Mouse (Mus musculus) embryonic stem cell, embryonic (primary cell): ENCODE data around the gene Msi1.

ENCODE experiments used
- CTCF ChIA-PET, 4 experiments: fragments of 300-600 bp in 2 of 4; fragments of 350-600 bp in 2 of 4; sonication (Branson Sonifier 250); formaldehyde crosslinking; loops; one replicate each; lab custom pipeline; 2022; ENCODE audit warnings: inconsistent platforms in 2 of 4; lab: Charles Lee
- POLR2A ChIA-PET, 4 experiments: fragments of 300-600 bp in 2 of 4; fragments of 350-600 bp in 2 of 4; sonication (Branson Sonifier 250); formaldehyde crosslinking; loops; one replicate each; lab custom pipeline; 2022; ENCODE audit warnings: antibody characterized with exemption in 4 of 4, inconsistent platforms in 1 of 4; lab: Charles Lee

Gene Msi1

DNA sequence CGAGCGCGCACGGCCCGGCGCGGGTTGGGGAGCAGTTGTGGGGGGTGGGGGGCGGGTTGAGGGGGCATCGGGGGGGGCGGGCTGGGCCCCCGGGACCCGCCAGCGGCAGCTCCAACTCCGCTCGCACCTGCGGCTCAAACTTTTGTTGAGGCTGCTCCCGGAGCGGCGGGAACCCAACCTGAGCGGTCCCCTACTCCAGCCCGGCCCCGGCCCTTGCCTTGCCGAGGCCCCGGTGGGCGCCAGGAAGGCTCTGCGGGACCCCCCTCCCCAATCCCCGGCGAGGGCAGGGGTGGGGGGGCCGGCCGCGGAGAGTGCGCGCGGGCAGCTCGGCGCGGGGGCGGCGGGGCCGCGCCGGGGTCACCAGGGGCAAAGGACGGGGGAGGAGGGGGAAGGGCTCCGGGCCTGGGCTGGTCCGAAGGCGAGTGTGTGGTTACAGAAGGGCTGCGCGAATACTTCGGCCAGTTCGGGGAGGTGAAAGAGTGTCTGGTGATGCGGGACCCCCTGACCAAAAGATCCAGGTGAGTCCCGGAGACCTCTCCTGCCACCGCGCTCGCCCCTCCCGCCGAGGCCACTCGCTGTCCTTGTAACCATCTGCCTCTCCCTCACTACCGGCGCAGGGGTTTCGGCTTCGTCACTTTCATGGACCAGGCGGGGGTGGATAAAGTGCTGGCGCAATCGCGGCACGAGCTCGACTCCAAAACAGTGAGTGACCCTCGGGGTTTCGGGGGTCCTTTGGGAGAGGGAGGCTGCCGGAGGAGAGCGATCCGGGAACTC, 975 bp downstream of the Msi1 start:
- CTCF ChIA-PET, result interaction anchor here in 3 of 4 experiments (0.6 to 2.5 kb wide), 12 partner anchors 10 to 264 kb away, joined by 3 to 17 read pairs (median 4); partner anchors contain the start of gene Sirt4 (in 1 of the 3)
- POLR2A ChIA-PET, result interaction anchor here (0.6 to 4.0 kb wide), 18 partner anchors 10 to 248 kb away, joined by 3 to 24 read pairs (median 4); no protein-coding TSS in a partner anchor

DNA sequence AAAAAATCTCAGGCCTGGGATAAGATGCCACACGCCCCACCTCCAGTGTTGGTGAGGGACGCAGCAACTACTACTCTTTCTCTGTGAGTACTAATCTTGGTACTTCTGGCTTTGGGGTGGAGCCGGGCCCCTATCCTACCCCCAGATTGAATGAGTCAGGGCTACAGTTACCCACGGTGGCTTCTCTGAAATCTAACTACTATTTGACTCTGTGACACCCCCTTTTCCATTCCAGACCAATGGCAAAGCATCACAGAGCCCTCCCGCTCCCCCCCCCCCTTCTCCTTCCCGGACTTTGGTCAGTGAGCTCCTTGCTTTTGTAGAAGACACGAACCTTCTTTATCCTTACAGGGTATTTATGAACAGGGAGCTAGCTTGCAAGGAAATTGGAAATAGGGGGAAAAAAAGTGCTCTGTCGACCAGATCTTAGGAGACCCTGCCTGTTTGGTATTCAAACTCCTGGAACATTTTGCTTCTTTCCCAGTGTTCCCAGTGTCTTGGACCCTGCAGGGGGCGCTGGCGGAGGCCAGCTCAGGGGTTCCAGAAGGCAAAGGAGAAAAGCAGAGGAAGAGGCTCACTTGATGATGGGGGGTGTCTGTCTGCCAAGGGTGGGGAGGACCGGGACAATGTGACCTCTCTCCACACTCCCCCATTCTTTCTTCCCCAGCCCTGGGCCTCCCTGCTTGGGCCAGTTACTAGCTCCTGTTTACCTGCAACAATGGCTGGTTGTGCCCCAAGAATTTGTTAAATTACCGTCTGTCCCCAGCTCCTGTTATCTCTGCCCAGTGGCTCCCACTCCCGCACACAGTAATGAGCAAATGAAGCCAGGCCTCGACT, 1.9 kb downstream of the Msi1 start:
- ChIA-PET POLR2A (interaction anchor here in 3 of 4 experiments (0.6 to 4.2 kb wide), 39 partner anchors 9 to 264 kb away, joined by 3 to 25 read pairs (median 4); partner anchors contain the start of gene Dynll1 (in 1 of the 3)), CTCF (interaction anchor here (0.6 to 2.5 kb wide), 31 partner anchors 9 to 1144 kb away, joined by 3 to 17 read pairs (median 4); partner anchors contain the start of gene Sirt4 (in 1 of the 4))

DNA sequence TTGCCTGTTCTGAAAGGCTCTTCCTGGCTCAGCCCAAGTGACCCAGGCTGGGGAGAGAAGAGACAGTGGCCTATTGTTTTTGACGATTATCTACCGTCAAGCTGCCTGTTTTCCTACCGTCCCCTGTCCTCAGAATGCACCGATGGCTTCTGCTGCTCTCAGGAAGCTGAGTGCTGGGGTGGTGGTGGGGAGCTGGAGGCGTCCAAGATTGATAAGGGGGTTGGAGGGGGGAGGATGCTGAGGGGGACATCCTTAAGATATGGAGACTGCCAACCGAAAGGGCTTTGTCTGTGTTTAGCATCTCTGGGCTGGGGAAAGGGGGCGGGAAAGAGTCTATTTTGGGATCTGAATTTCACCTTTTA, 2.5 kb downstream of the Msi1 start:
- POLR2A ChIA-PET, result interaction anchor here in 3 of 4 experiments (0.6 to 4.2 kb wide), 30 partner anchors 9 to 136 kb away, joined by 3 to 25 read pairs (median 4); partner anchors contain the start of gene Dynll1 (in 1 of the 3)
- CTCF ChIA-PET, result interaction anchor here (0.6 to 2.5 kb wide), 22 partner anchors 9 to 183 kb away, joined by 3 to 17 read pairs (median 5); partner anchors contain the start of gene Sirt4 (in 1 of the 4)

DNA sequence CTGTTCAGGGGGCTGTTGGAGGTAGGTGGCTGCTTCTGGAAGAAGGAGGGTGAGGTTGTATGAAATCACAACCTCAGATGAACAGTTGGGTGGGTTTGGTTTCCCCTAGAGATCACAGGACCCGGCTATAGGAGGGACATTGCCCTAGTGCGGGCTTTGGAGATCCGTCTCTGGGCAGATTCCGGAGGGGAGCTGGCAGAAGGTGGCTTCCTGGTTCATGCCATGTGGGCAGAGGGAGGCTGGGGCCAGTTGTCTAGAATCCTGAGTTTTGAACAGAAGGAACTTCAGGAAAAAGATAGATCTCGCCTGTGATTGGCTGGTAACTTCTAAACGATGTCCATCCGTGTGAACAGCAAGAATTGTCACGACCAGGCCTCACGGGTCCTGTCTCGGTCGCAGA, 3.0 kb downstream of the Msi1 start:
- POLR2A ChIA-PET, result interaction anchor here in 3 of 4 experiments (0.6 to 4.2 kb wide), 14 partner anchors 8 to 160 kb away, joined by 3 to 25 read pairs (median 5); no protein-coding TSS in a partner anchor
- CTCF ChIA-PET, result interaction anchor here (0.6 to 2.5 kb wide), 9 partner anchors 8 to 74 kb away, joined by 3 to 17 read pairs (median 5); no protein-coding TSS in a partner anchor

DNA sequence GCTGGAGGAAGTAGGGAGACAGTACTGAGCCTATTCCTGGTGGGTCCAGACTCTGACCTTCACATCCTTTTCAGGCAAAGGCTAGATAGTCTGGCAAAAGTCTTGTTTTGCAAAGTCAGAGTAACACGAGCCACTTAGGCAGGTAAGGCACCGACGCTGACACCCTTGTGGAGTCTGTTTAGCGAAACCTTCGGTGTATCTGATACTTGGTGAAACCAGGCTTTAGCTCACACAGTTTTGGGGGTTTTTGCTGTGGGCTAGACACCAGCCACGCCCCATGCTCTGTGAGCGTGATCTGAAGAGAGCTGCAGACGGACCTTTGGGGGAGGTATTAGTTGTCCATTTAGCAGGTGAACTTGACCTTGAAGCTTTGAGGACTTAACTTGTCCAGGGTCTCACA, 3.8 kb downstream of the Msi1 start:
- CTCF ChIA-PET, result interaction anchor here (0.5 to 1.4 kb wide), 8 partner anchors 58 to 1185 kb away, joined by 3 to 5 read pairs (median 4); no protein-coding TSS in a partner anchor
- POLR2A ChIA-PET, result interaction anchor here in 3 of 4 experiments (0.5 to 4.2 kb wide), 17 partner anchors 8 to 1977 kb away, joined by 3 to 25 read pairs (median 3); no protein-coding TSS in a partner anchor

DNA sequence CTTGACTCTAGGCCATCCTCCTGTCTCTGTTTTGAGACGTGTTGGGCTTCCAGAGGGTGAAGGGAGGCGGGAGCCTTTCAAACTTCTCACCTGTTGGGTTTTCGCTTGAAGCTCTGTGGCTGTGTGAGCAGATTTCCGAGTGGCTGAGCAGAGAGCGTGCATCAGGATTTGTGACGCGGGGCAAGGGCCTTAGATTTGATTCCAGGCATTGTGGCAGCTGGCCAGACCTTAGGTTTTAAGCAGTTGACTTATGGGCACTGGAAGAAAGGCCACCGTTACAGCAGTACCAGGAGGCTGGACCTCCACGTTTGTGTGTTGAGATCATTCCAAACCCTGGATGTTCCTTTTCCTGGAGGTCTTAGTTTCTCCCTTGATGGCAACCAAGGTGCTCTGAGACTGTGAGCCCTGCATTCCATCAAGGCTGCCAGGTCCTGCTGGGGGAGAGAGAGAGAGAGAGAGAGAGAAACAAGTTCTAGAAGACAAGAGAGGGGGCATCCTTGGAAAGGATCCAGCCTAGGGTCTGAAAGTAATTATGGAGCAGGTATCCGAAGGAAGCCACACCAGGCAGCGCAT, 5.0 kb downstream of the Msi1 start:
- ChIA-PET CTCF (interaction anchor here in 1 of 4 experiments (0.6 to 1.4 kb wide), 2 partner anchors 59 to 226 kb away, joined by 3 read pairs; no protein-coding TSS in a partner anchor), POLR2A (interaction anchor here in 2 of 4 experiments (0.6 to 4.2 kb wide), 10 partner anchors 10 to 139 kb away, joined by 3 to 25 read pairs (median 4); partner anchors contain the start of gene Dynll1 (in 1 of the 2))

DNA sequence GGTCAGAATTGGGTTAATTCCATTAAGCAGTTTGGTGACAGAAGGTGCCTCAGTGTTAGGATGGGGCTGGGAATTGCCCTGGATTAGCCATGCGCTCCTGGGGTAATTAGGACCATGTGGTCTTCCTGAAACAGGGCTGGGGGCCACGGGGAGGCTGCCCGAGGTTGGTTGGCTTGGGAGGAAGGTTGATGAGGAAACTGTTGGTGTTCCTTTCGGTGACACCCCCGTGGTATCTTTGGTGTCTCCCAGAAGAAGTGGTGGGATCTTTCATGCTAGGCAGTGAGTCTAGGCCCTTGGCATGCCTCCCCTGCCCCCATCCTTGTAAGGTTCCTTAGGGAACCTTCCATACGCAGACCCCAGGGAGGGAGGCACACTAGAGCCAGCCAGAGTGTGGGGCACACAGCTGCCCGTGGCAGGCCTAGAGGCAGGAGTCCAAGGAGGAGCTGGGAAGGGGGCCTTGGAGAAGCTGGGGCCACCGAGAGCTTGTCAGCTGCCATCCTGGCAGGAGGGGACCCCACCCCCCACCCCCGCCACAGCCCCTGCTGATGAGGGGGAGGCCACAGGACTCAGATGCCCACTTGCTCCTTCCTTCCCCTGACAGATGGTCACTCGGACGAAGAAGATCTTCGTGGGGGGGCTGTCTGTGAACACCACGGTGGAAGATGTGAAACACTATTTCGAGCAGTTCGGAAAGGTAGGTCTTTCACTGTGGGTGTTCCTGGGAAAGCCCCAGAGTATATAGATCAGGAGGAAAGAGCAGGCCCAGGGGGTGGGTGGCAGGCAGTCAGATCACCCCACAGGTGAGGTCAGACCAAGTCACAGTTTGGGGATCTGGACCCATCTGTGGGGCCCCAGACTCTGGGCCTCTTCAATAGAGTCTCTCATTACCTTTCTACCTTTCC, 5.7 kb downstream of the Msi1 start:
- POLR2A ChIA-PET, result interaction anchor here in 3 of 4 experiments (0.6 to 4.2 kb wide), 30 partner anchors 9 to 1272 kb away, joined by 3 to 28 read pairs (median 6); partner anchors contain the start of genes Dynll1 (in 1 of the 3) and Sirt4 (in 1 of the 3)
- CTCF ChIA-PET, result interaction anchor here in 3 of 4 experiments (0.5 to 1.8 kb wide), 8 partner anchors 16 to 1845 kb away, joined by 3 to 11 read pairs (median 4); no protein-coding TSS in a partner anchor

DNA sequence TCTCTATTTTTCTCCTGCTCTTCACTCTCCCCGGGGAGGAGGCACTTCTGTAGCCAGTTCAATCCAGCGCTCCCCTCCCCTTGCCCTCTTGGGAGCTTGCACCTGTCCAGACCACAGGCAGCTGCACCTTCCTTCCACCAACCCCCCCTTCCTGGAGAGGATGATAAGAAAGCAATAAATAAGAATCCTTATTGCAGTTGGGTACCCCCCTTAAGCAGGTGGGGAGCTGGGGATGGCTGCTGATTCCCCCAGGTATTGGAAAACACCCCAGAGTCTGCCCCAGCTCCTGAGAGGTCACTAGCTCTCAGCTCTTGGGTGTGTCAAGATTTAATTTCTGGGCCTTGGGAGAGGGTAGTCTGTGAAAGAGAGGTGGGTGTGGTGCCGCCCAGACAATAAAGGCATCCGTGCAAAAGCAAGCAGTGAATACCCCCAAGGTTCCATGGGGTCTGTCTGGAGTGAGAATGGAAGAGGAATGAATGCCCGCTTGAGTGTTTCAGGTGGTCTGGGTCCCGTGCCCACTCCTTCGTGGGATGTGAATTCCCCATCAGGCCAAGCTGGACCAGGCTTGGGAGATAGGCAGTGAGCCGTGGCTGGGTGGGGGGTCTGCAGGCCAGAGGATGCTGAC, 6.5 kb downstream of the Msi1 start:
- POLR2A ChIA-PET, result interaction anchor here (0.5 to 5.4 kb wide), 55 partner anchors 8 to 1273 kb away, joined by 3 to 30 read pairs (median 3); partner anchors contain the start of genes Sirt4 (in 2 of the 4), Acads (in 1 of the 4), Dynll1 (in 1 of the 4) and Srsf9 (in 1 of the 4)

DNA sequence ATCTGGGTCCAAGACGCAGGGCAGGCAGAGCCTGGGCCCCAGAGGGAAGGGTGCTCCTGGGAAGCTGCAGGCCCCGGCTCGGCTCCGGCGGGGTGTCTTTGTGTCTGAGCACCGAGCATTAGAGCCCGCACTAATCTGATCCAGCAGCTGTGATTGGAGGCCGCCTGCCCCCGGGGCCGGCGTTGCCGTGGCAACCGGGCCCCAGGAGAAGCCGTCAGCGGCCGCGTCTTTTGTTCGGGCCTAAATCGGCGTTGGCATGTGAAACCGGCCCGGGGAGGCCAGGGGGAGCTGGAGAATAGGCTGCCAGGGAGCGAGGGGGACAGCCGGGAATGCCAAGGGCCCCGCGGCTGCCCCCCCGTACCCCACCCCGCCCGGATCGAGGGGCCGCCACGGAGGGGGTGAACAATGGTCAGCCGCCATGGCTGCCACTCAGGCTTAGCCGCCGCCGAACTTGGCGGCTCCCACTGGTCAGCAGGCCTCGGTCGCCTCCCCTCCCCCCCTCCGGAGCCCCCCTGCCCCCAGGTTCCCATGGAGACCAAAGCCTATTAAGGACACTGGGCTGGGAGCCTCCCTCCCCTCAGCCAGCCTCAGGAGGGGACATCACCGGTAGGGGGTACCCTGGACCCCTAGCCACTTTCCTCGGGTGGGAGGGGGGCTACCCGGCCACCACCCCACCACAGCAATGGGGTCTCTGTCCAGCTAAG, 7.2 kb downstream of the Msi1 start:
- ChIA-PET CTCF (interaction anchor here in 3 of 4 experiments (0.6 to 2.5 kb wide), 15 partner anchors 11 to 304 kb away, joined by 3 to 13 read pairs (median 4); no protein-coding TSS in a partner anchor), POLR2A (interaction anchor here (0.5 to 5.4 kb wide), 54 partner anchors 8 to 740 kb away, joined by 3 to 30 read pairs (median 4); partner anchors contain the start of genes Sirt4 (in 2 of the 4), 2210016L21Rik (in 1 of the 4), Acads (in 1 of the 4) and Srsf9 (in 1 of the 4))

More for the DNA sequence above, 6.5 kb downstream of the Msi1 start:
- CTCF ChIA-PET, result interaction anchor here (0.5 to 2.5 kb wide), 12 partner anchors 10 to 1846 kb away, joined by 3 to 13 read pairs (median 4); no protein-coding TSS in a partner anchor

DNA sequence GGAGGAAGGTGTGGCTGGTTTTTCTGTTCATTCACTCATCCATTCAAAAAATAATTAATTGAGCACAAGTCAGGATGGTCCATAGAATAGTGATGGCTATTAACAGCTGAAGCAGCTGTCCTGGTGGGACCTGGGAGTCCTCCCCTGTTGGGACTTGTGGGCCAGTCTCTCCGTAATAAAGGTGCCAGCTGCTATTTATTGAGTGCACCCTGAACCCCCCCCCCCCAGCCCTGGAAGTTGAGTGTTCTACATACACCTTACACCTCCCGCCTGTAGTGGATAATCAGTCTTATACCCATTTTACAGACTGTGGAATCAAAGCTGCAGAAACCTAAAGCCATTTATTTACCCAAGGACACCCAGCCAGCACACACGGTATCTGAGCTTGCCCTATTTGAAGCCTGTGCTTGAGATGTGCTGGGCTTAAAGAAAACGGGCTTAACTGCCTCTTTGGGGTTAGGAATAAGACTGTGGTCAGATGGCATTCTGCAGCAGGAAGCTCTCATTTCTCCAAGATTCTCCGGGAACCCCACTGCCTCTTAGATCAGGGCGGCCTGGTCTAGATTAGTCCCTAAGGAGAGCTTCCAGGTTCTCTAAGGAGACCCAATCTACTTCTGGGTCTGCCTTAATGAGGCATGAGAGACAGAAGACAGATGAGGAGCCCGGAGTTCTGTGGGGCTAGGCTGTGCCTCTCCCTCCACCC, 8.0 kb downstream of the Msi1 start:
- ChIA-PET CTCF (interaction anchor here (0.6 to 2.5 kb wide), 13 partner anchors 12 to 1126 kb away, joined by 3 to 13 read pairs (median 4); no protein-coding TSS in a partner anchor), POLR2A (interaction anchor here in 3 of 4 experiments (0.5 to 5.4 kb wide), 24 partner anchors 11 to 495 kb away, joined by 3 to 30 read pairs (median 5); partner anchors contain the start of genes 2210016L21Rik (in 1 of the 3), Acads (in 1 of the 3), Dynll1 (in 1 of the 3) and Sirt4 (in 1 of the 3))

DNA sequence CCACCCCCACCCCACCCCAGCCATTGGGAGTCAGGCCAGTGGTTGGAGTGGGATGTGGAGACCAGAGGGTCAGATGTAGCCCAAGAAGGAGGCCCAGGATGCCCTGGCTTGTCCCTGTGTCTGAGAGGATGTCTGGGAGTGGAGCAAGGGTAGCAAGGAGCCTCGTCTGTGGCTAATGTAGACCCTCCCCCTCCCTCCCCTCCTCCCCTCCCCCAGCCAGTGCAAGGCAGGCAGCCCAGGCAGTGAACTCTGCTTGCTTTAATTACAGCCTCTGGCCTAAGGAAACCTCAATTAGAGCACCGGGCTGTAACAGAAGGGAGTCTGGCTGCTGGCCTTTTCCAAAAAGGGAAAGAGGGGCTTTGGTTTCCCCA, 8.5 kb downstream of the Msi1 start:
- CTCF ChIA-PET, result interaction anchor here (0.6 to 2.5 kb wide), 7 partner anchors 30 to 1125 kb away, joined by 3 to 13 read pairs (median 6); no protein-coding TSS in a partner anchor
- POLR2A ChIA-PET, result interaction anchor here in 2 of 4 experiments (0.5 to 5.4 kb wide), 18 partner anchors 12 to 496 kb away, joined by 3 to 30 read pairs (median 4); partner anchors contain the start of genes 2210016L21Rik (in 1 of the 2) and Dynll1 (in 1 of the 2)

DNA sequence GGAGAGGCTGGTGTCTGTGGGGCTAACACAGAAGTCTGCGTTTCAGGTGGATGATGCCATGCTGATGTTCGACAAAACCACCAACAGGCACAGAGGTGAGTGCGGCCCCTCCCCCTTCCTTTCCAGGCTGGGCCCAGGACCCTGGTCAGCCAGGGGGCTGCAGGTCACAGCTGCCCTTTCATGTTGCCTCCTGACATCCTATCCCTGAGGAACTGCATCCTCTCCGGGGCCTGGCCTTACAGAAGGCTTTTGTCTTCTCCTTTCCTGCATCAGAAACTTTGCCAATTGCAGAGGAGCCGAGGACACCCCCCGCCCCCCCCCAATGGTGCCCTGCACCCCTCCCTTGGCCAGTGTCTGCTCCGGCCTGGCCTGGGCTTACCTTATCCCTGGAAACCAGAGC, 9.3 kb downstream of the Msi1 start:
- POLR2A ChIA-PET, result interaction anchor here in 3 of 4 experiments (0.6 to 5.4 kb wide), 16 partner anchors 12 to 125 kb away, joined by 3 to 30 read pairs (median 4); no protein-coding TSS in a partner anchor
- CTCF ChIA-PET, result interaction anchor here (0.5 to 2.0 kb wide), 6 partner anchors 26 to 280 kb away, joined by 3 to 23 read pairs (median 4); no protein-coding TSS in a partner anchor

DNA sequence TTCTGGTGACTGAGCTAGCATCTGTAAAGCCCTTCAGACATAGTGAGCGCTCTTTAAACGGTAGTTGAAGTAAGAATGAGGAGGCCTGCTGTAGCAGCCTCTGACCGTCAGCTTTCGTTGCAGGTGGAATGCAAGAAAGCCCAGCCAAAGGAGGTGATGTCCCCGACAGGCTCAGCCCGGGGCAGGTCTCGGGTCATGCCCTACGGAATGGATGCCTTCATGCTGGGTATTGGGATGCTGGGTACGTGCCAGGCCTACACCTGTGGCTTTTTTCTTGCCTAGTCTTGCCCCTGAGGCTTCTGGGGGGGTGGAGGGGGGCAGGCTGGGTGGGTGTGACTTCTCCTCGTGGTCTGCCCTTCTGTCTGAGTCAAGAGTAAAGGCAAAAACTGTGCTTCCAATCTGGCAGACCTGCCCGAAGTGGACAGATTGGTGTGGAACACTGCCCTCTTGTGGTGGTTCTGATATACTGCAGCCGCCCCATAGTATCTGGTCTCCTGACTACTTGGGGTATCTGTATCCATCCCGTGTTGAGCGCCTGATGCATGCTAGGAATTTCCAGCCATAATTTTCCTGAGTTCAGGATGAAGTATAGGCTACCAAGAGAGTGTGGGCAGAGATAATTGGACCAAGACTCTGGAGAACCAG, 11.9 kb downstream of the Msi1 start:
- CTCF ChIA-PET, result interaction anchor here (0.6 to 3.1 kb wide), 27 partner anchors 10 to 262 kb away, joined by 3 to 25 read pairs (median 5); partner anchors contain the start of gene Msi1 (in 1 of the 4)
- POLR2A ChIA-PET, result interaction anchor here in 3 of 4 experiments (0.6 to 5.4 kb wide), 33 partner anchors 8 to 169 kb away, joined by 3 to 30 read pairs (median 4); partner anchors contain the start of genes Cox6a1 (in 1 of the 3) and Rnf10 (in 1 of the 3)
